Mouse (Mus musculus) bone marrow, adult 2 months (tissue): Measurements from ENCODE around the gene Tmem239. TPM values are rescaled to one million over a fixed set of nuclear protein-coding genes. Genes with fewer than 3 reads are reported as not detected.

Source experiments
- H3K27ac ChIP-seq: fragments of 200-500 bp; 2 replicates; pipeline ENCODE4 v1.5.1; 2012; ENCODE audit warnings: low read depth, mild to moderate bottlenecking, control low read depth, inconsistent platforms, low read length; ENCODE audit not compliant: control insufficient read depth, poor library complexity, insufficient read depth
- H3K4me1 ChIP-seq: fragments of 200-500 bp; 2 replicates; pipeline ENCODE4 v1.6.1; 2011; ENCODE audit warnings: low read length; ENCODE audit not compliant: control insufficient read depth, insufficient read depth
- H3K4me3 ChIP-seq: fragments of 200-500 bp; replicated peaks from 2 replicates; pipeline ENCODE3; 2011; ENCODE audit warnings: mild to moderate bottlenecking, low read depth, low read length, control low read depth; ENCODE audit not compliant: control insufficient read depth
- CTCF ChIP-seq: fragments of 200-500 bp; IDR thresholded peaks from 2 replicates; pipeline ENCODE4 v1.5.1; 2011; ENCODE audit warnings: low read length, control low read depth; ENCODE audit not compliant: control insufficient read depth, insufficient read depth
- POLR2A ChIP-seq: fragments of 200-500 bp; IDR thresholded peaks from 2 replicates; pipeline ENCODE4 v1.6.1; 2011; ENCODE audit warnings: low read depth, mild to moderate bottlenecking, control low read depth, low read length, borderline replicate concordance; ENCODE audit not compliant: control insufficient read depth
- WGBS: fragments of 180-500 bp; shearing (Covaris S2); methylation state at CpG from one replicate; pipeline ENCODE4 v1.1.7; 2018; 5-methylcytosine and 5-hydroxymethylcytosine counted together
- polyA plus RNA-seq: library from polyadenylated mRNA; stranded (reverse); fragments of >200 nt; gene quantifications from 2 replicates; pipeline ENCODE4 v1.2.4, GENCODE M21; 2011; ENCODE audit warnings: low replicate concordance; ENCODE audit not compliant: missing spikeins, insufficient read depth, insufficient read length

Gene Tmem239
- polyA plus RNA-seq, 1 experiment: not detected

DNA sequence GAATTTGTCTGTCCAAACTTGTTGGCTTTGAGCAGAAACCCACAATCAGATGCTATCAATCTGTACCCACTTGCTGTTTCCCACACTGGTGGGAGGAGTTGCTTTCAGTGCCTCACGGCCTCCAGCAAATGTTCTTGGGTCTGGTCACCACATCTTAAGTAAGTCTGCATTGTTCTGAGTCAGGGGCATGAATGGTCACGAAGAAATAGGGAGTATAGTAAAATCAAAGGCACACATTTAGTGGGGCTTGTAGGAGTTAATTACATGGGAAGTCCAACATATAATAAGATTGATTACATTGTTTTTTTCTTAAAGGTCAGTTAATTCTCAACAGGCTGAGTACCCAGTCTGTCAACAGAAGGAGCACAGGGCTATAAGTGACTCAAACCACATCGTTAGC, 23.1 kb upstream of the Tmem239 start:
- TF ChIP-seq POLR2A (no peak), CTCF (no peak)
- Histone ChIP-seq H3K4me1 (no peaks in the 10 kb centered on the region), H3K4me3 (no peak overlapping the region), H3K27ac (no peak overlapping the region)
- WGBS: 53% methylated on average over 3 of the region's 3 CpGs

DNA sequence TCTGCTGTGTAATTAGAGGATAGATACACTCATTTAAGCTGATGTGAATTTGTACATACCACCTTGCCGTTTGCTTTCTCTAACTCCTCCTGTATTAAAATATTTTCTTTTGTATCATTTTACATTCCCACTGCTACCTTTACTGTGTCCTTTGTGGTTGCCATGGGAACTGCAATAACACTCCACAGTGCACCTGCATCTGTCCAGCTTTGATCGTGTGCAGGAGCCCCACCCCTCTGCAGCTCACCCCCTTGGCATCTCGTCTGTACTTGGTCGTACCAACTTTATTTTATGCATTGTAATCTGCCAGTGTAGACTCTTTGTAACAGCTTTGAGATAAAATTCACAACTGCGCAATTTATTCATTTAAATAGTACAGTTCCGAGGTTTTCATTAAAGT, 22.4 kb upstream of the Tmem239 start:
- no peak for TF ChIP-seq POLR2A
- TF ChIP-seq CTCF: no peak
- H3K4me3 ChIP-seq: no peak overlapping the region
- no peak overlapping the region for H3K27ac ChIP-seq
- 66% methylated on average over 6 of the region's 6 CpGs for WGBS
- H3K4me1 ChIP-seq: no peaks in the 10 kb centered on the region

DNA sequence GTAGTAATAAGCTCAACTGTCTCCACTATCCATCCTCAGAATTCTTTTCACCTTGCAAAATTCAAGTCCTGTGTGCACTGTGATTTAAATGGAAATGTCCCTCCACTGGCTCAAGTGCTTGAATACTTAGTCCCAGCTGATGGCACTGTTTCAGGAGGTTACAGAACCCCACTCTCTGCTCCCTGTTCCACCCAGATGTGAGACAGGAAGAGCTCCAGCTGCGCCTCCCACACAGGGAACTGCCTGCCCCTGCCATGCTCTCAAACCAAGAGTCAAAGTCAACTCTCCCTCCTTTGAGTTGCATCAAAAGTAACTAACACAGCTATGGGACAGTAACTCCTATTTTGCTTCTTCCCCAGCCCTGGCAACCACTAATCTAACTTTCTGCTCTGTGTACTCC, 20.1 kb upstream of the Tmem239 start:
- 71% methylated on average over 1 of the region's 1 CpGs for WGBS
- Histone ChIP-seq H3K4me3 (no peak overlapping the region), H3K27ac (no peak overlapping the region), H3K4me1 (no peaks in the 10 kb centered on the region)
- TF ChIP-seq CTCF (no peak), POLR2A (no peak)

DNA sequence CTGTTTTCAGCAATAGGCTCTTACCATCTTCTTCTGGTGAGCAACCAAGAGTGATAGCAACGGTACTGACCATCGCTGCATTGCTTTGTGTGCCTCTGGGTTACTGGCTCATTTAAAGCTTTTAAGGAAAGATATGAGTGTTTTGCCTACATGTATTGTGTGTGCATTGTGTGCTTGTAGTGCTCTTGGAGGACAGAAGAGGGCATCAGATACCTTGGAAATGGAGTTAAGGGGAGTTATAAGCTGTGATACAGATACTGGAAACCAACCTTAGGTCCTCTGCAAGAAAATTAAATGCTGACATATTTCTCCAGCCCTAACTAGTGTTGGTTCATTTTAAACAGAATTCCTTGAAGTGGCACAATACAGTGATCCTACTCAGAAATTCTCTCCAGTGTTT, 17.5 kb upstream of the Tmem239 start:
- TF ChIP-seq POLR2A: no peak
- TF ChIP-seq CTCF: no peak
- no peak overlapping the region for H3K4me3 ChIP-seq
- 80% methylated on average over 2 of the region's 2 CpGs for WGBS
- no peaks in the 10 kb centered on the region for H3K4me1 ChIP-seq
- H3K27ac ChIP-seq: no peak overlapping the region

DNA sequence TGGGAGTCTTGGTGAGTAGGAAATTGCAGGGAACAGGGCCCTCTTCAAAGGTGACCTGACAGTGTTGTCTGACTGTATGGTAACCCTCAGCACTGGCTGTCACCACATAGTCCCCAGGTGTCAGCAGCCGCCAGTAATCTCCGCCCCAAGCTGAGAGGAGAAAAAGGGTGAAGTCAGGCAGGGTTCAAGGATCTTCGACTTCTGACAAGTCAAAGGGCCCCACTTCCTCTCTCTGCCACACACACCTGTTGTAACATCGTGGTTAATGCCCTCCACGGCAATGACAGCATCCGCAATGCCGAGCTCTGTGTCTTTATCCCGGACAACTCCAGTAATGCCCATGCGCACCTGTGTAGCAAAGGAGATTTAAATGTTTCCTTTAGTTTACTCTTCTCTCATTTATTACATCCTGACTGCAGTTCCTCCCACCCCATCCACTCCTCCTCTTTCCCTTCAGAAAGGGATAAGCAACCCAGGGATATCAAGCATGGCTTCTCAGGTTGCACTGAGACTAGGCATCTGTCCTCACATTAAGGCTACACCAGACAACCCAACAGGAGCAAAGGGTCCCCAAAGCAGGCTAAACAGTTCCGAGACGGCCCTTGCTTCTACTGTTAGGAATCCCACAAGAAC, 15.2 kb upstream of the Tmem239 start:
- Histone ChIP-seq H3K4me3 (no peak overlapping the region), H3K27ac (no peak overlapping the region), H3K4me1 (no peaks in the 10 kb centered on the region)
- TF ChIP-seq POLR2A (no peak), CTCF (no peak)
- 64% methylated on average over 11 of the region's 11 CpGs for WGBS

DNA sequence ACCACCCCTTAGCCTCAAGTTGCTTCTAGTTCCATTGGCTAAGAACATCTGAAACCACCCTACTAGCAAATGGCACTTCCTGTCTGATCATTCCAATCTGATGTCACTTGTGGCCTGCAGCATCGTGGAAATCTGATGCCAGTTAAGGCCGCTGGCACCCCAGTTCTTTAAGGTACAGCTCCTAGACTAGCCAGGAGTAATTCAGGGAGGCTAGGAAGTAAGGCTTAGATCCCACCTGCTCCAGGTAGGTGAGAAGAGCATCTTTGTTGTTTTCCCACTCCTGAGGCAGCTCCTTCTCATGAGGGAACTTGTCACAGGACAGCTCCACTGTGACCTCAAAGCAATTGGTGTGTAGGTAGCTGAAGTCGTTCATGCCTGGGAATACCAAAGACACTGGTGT, 13.4 kb upstream of the Tmem239 start:
- no peak overlapping the region for H3K27ac ChIP-seq
- H3K4me1 ChIP-seq: no peaks in the 10 kb centered on the region
- TF ChIP-seq POLR2A (no peak), CTCF (no peak)
- H3K4me3 ChIP-seq: no peak overlapping the region
- 68% methylated on average over 3 of the region's 3 CpGs for WGBS

DNA sequence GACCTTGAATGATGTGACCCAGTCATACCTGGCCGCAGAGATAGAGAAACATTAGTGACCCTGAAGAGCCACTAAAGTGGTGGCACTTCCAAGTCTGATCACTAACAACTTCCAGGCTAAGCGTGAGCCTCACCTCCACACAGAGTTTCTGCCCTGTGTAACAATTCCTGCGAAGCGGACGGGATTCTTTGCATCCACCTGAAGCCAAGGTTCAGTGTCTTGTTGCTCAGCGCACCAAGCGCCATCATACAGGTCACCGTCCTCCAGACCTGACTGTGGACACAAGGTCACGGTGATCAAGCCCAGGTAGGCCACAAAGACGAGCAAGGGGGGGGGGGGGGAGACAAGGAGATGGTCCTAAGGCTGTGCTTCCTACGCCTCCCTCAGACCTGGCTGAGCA, 10.6 kb upstream of the Tmem239 start:
- 89% methylated on average over 11 of the region's 11 CpGs for WGBS
- TF ChIP-seq CTCF (no peak), POLR2A (no peak)
- Histone ChIP-seq H3K27ac (no peak overlapping the region), H3K4me1 (no peaks in the 10 kb centered on the region), H3K4me3 (no peak overlapping the region)

DNA sequence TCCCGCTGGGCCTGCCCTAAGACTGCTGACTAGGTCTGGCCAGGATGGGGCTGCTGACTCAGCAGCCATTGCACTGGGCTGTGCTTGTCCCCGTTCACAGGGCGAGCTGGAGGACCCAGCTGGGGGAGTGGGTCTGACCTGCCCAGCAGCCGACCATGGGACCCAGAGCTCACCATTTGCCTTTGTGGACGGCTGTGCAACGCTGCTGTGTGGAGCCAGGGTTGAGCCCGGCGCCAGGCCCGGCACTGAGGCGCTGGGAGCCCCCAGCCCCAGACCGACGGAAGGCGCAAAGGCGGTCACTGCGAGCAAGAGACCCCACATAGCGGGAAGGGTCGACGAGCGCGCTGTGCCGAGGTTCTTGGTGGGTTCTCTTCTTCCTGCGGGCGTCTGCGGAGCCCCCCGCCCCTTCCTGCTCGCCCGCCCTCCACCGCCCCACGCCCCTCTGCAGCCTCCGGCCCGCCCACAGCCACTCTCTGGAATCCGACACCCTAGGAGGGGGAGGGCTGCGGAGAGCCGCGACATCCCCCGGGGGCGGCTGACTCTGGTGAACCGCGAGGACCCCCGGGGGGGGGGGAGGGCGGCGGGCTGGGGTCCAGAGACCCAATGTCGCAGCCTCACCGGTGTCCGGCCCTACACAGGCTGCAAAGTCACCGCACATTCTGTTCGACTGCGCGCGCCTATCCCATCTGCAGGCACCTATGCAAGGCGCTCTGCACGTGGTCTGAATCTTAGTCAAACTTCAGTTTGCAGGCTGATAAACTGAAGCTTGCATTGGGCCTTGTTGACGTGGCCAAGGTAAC, 8.9 kb upstream of the Tmem239 start, which contains the start of gene Cpxm1:
Gene Cpxm1 (minus strand): TSS at position 389 of the 800 bp plus-strand sequence.
- no peak; the same call in 1 of the 2 replicates for TF ChIP-seq POLR2A
- TF ChIP-seq CTCF: no peak
- H3K27ac ChIP-seq: no peak within 1 kb of the TSS
- no peaks in the 10 kb centered on the region for H3K4me1 ChIP-seq
- WGBS: 3% methylated on average over 46 of the region's 53 CpGs
- H3K4me3 ChIP-seq: no peak within 1 kb of the TSS
